Mouse (Mus musculus) heart, adult 8-10 months (tissue): ENCODE measurements around the gene Kif3a. TPM values are rescaled to one million over a fixed set of nuclear protein-coding genes. Genes with fewer than 3 reads are reported as not detected.
A peak's percentile ranks its signal among the peaks of the same experiment; 100 is the strongest.
"Not testable (repeated sequence)": the region's sequence is repeated elsewhere in the genome, so short reads cannot be mapped to it uniquely, and the experiment has no call there.

Source experiments
- DNase-seq: peaks from one replicate; pipeline ENCODE4 v3.0.0; 2022; ENCODE audit warnings: low spot score
- total RNA-seq, 4 experiments: library from RNA; stranded (reverse); gene quantifications; 2 replicates each; pipeline ENCODE4 v1.2.4; 2022

The Kif3a gene
- total RNA-seq, 4 experiments from 2014 or later, result 8.2 to 10.3 (median 8.8) TPM

- no peak for DNase-seq
Observed at GRCm38 (mm10) chr11:53543021-53543420, 24.2 kb upstream of the Kif3a start.

GRCm38 (mm10) chr11:53546271-53546670 is 20.9 kb upstream of the Kif3a start:
- no peak for DNase-seq

GRCm38 (mm10) chr11:53547566-53547965 is 19.6 kb upstream of the Kif3a start:
- no peak for DNase-seq

- no peak for DNase-seq
Observed at GRCm38 (mm10) chr11:53548036-53548605, 19.1 kb upstream of the Kif3a start.

GRCm38 (mm10) chr11:53550714-53551113 is 16.5 kb upstream of the Kif3a start:
- no peak for DNase-seq

GRCm38 (mm10) chr11:53551754-53552153 is 15.4 kb upstream of the Kif3a start:
- no peak for DNase-seq

GRCm38 (mm10) chr11:53556529-53556928 is 10.7 kb upstream of the Kif3a start:
- DNase-seq, result not testable (repeated sequence)

GRCm38 (mm10) chr11:53557992-53558391 is 9.2 kb upstream of the Kif3a start:
- DNase-seq, result not testable (repeated sequence)

GRCm38 (mm10) chr11:53559980-53560379 is 7.2 kb upstream of the Kif3a start:
- DNase-seq, result not testable (repeated sequence)

- DNase-seq, result no peak
Observed at GRCm38 (mm10) chr11:53561986-53562385, 5.2 kb upstream of the Kif3a start.

GRCm38 (mm10) chr11:53566646-53567045 is 533 bp upstream of the Kif3a start:
- no peak for DNase-seq

- no peak for DNase-seq
Observed at GRCm38 (mm10) chr11:53580562-53580961, 13.4 kb downstream of the Kif3a start.

GRCm38 (mm10) chr11:53583151-53583550 is 16.0 kb downstream of the Kif3a start:
- no peak for DNase-seq

GRCm38 (mm10) chr11:53584849-53585248 is 17.7 kb downstream of the Kif3a start:
- peak; percentile 16 for DNase-seq

- DNase-seq, result no peak
Observed at GRCm38 (mm10) chr11:53585510-53585909, 18.3 kb downstream of the Kif3a start.

- no peak for DNase-seq
Observed at GRCm38 (mm10) chr11:53588279-53588678, 21.1 kb downstream of the Kif3a start.

GRCm38 (mm10) chr11:53590368-53590768 is 23.2 kb downstream of the Kif3a start:
- DNase-seq, result no peak

GRCm38 (mm10) chr11:53591116-53591515 is 23.9 kb downstream of the Kif3a start:
- no peak for DNase-seq

- no peak for DNase-seq
Observed at GRCm38 (mm10) chr11:53604983-53605382, 37.8 kb downstream of the Kif3a start.

GRCm38 (mm10) chr11:53605609-53606008 is 38.4 kb downstream of the Kif3a start:
- no peak for DNase-seq

GRCm38 (mm10) chr11:53609231-53609630 is 42.1 kb downstream of the Kif3a start:
- DNase-seq, result no peak

- DNase-seq, result no peak
Observed at GRCm38 (mm10) chr11:53609672-53610071, 42.5 kb downstream of the Kif3a start.

GRCm38 (mm10) chr11:53615172-53615571 is 48.0 kb downstream of the Kif3a start:
- no peak for DNase-seq

GRCm38 (mm10) chr11:53615575-53615974 is 48.4 kb downstream of the Kif3a start:
- DNase-seq, result no peak
